Mouse (Mus musculus) cerebellum, adult (tissue): ENCODE data around the gene AC129217.1.
A peak's percentile ranks its signal among the peaks of the same experiment; 100 is the strongest.
"Not testable (repeated sequence)": the region's sequence is repeated elsewhere in the genome, so short reads cannot be mapped to it uniquely, and the experiment has no call there.

Source experiments
- ATAC-seq: cut with Nextera tagmentation; 2 replicates; pipeline ENCODE4 v1.9.2; 2017; ENCODE audit warnings: mild to moderate bottlenecking, moderate library complexity, mixed read lengths; ENCODE audit not compliant: insufficient number of reproducible peaks, low FRiP score, low TSS enrichment

AC129217.1 gene

DNA sequence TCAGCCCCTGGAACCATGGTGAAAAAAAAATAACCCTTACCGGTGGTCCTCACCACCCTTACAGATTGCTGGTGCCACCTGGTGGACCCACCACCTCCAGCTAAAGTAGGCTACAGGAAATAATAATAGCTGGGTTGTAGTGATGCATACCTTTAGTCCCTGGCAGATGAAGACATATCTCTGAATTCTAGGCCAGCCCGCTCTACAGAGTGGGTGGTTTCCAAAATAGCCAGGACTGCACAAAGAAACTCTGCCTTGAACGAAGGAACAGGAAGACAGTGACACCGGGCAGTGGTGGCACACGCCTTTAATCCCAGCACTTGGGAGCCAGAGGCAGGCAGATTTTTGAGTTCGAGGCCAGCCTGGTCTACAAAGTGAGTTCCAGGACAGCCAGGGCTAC lies 34.7 kb downstream of the AC129217.1 start:
- ATAC-seq: no peak

DNA sequence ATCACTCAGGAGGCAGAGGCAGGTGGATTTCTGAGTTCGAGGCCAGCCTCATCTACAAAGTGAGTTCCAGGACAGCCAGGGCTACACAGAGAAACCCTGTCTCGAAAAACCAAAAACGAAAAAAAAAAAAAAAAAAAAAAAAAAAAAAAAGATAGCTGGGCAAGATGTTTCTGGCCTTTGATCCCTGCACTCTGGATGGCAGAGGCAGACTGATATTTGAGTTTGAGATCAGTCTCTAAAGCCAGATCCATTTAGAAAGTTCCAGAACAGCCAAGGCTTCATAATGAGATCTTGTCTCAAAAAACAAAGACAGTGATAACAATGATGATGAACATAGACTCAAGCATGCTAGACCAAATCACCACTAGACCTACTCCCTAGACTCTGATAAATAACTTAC lies 40.8 kb downstream of the AC129217.1 start:
- ATAC-seq: not testable (repeated sequence)

- no peak for ATAC-seq
Observed at GRCm38 (mm10) chr19:8870838-8871237, 41.3 kb downstream of the AC129217.1 start.

- peak; percentile 89 for ATAC-seq
Observed at GRCm38 (mm10) chr19:8871267-8872186, 42.0 kb downstream of the AC129217.1 start, which contains the start of gene Ubxn1. Gene Ubxn1, plus strand, starts transcription at chr19:8871496.

DNA sequence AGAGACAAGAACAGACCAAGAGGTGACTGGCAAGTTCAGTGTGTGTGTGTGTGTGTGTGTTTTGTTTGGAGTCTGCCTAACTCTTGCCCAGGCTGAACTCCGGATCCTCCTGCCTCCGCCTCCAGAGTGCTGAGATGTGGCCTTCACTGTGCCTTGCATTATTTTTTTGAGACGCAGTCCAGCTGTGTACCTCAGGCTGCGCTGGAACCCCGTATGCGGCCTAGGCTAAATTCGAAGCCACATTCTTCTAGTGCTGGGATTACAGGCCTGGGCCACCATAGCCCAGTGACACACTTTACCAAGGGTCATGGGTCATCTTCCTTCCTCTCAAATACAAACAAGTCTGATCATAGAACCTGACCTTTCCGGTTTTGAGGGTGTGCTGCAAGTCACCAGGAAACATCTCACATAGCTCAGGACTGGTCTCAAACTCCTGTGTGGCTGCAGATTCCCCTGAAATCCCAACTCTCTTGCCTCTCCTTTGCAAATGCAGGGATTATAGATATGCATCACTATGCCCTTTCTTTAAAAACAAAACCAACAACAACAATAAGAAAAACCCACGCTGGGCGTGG lies 42.8 kb downstream of the AC129217.1 start:
- no peak for ATAC-seq

DNA sequence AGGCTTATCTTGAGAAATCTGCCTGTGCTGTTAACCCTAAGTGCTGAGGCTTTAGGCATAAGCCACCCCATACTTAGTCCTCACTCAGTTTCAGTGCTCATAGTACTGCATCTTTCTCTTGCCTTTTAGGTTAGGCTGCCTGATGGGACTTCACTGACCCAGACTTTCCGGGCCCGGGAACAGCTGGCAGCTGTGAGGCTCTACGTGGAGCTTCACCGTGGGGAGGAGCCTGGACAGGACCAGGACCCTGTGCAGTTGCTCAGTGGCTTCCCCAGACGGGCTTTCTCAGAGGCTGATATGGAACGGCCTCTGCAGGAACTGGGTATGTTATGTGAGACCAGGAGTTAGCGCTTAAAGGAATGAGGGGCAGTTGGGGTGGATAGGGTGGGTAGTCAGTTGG lies 45.5 kb downstream of the AC129217.1 start:
- ATAC-seq: no peak

DNA sequence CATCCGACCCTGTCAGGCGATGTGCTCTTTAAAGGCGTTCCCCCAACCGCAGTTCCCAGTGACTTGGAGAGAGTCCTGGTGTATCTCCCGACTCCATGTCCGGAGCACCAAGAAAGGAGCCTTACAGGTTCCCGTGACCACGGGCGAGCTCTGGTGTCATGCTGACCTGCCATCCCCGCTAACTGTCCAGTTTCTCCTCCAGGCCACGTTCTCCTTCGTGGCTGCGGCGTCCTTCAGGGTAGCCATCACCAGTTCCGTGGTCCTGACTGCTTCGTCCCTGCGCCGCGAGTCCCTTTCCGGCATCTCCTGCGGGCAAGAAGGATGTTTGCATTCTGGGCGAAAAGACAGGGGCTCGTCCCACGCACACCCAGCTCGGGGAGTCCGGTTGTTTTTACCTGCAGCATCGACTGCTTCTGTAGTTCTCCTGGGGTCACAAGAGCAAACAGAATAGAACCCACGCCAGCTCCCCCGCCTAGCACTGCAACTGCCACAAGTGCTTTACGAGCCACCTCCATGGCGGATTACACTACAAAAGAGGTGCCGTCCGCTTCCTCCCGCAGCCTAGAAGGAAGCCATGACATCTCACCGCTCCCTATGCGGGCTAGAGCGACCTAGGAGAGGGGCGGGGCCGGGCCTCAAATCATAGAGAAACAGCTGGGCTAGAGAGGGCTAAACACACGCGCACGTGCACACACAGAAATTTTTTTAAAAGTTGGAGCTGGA lies 50.9 kb downstream of the AC129217.1 start, which contains the start of gene Uqcc3:
Gene Uqcc3, minus strand, starts transcription at position 613 of the 723 bp plus-strand sequence.
- peak; percentile 82 for ATAC-seq

- no peak for ATAC-seq
Observed at GRCm38 (mm10) chr19:8881034-8881392, 51.4 kb downstream of the AC129217.1 start.

DNA sequence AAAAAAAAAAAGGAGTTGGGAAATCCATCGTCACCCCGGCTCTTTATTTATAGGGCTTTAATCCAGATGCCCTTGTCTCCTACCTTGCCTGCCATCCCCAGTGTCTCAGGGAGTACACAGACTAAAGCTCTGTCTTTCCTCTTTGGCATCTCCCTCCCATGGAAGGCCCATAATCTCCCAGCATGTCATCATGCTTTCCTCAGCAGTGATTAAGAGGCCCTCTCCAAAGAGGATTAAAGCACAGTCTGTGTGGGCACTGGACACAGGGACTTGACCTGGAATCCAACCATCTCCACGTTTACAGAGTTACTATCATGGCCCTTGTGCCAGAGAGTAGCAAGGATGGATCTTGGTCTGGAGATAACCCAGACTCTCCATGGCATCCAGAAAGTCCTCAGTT lies 54.0 kb downstream of the AC129217.1 start, which contains the start of the genes Lbhd1 and Gm49403:
Gene Lbhd1, plus strand, starts transcription at position 117 of the 400 bp plus-strand sequence.
Gene Gm49403, plus strand, starts transcription at position 315 of the 400 bp plus-strand sequence.
- no peak for ATAC-seq

GRCm38 (mm10) chr19:8886916-8887584 lies 57.5 kb downstream of the AC129217.1 start:
- no peak for ATAC-seq

DNA sequence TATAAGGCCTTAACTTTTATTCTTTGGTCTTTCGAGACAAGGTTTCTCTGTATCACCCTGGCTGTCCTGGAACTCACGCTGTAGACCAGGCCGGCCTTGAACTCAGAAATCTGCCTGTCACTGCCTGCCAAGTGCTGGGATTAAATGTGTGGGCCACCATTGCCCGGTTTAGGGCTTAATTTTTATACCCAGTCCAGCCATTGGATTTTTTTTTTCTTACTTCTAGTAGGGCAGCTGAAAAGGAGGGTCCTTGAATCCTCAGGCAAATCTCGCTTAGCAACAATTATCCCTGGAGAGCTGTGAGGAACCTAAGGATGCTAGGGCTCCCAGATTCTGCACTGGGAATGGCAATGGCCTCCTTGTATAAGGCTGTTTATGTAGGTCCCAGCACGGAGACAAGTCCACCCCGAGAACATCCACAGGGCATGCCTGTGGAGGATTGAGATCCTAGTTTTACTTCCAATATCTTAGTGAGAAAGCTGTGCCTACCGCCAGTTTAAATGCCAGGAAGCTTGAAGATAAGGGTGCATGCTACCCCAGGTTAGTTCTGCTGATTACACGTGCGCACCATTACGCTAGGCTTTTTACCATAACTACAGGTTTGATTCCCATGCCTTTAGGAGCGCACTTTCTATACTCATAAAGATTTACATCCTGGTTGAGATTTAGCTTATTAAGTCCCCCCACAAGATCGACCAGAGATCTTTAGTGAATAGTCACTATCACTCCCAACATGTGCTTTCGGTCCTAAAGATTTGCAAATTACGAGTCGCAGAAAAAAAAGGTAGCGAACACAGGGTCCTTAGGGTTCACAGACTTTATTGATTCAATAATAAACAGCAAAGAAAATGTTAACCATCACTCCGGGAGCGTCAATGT lies 58.3 kb downstream of the AC129217.1 start:
- ATAC-seq: no peak

DNA sequence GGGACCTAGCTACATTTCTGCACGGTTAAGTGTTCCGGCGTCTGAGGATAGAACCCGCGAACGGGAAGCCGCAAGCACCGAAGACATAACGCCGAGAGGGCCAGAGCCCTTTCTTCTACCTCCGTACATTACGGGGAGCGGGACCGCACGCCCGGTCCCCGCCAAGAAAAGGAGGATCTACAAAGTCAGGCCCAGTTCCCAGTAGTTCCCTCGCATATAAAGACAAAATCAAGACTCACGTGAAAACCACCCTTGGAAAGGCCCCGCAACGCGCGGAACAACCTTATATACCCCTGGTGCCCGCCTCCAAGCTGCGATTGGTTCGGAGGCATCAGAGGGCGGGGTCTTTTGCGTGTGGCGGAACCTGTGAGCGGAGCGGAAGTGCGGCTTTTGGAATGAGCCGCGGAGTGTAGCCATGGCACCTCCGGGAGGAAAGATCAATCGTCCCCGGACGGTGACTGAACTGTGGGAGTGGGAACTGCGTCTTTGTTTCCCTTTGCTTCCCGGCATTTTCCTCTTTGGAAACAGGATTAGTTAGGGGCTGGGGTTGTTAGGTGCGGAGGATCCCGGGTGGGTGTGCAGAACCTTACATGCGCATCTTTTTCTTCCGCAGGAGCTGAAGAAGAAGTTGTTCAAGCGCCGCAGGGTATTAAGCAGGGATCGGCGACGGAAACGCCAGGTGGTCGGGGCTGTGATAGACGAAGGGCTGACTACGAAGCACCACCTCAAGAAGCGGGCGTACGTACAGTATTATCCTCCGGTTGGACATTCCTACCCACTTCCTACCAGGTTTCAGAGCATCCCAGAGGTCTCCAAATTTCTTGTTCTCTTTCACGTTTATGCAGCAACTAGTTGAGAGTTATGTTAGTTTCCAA lies 59.2 kb downstream of the AC129217.1 start, which contains the start of the genes 1810009A15Rik and Gm49416:
Gene 1810009A15Rik, plus strand, starts transcription at position 343 of the 875 bp plus-strand sequence.
Gene Gm49416, plus strand, starts transcription at position 416 of the 875 bp plus-strand sequence.
- ATAC-seq: peak; percentile 94
